Mouse (Mus musculus) C2C12 (cell line): ENCODE results near the gene Eif4g1. TPM values are rescaled to one million over a fixed set of nuclear protein-coding genes. Genes with fewer than 3 reads are reported as not detected.

ENCODE experiments used
- H3K27me3 ChIP-seq: one replicate; pipeline ENCODE4 v1.6.1; 2011; ENCODE audit not compliant: control insufficient read depth, insufficient read depth, insufficient read length
- H3K36me3 ChIP-seq: one replicate; pipeline ENCODE4 v1.6.1; 2011; ENCODE audit not compliant: control insufficient read depth, insufficient read depth
- H3K4me3 ChIP-seq: one replicate; pipeline ENCODE4 v1.5.1; 2011; ENCODE audit warnings: mild to moderate bottlenecking, control low read depth; ENCODE audit not compliant: poor library complexity, insufficient read depth, severe bottlenecking
- H3K79me2 ChIP-seq: one replicate; pipeline ENCODE4 v1.6.1; 2011; ENCODE audit not compliant: control insufficient read depth, insufficient read depth
- H3K79me3 ChIP-seq: one replicate; pipeline ENCODE4 v1.6.1; 2011; ENCODE audit warnings: low read depth, control low read depth
- H3ac ChIP-seq: one replicate; pipeline ENCODE3; 2011; ENCODE audit warnings: low read depth; ENCODE audit not compliant: control insufficient read depth, insufficient read length
- CEBPB ChIP-seq: IDR thresholded peaks from one replicate; pipeline ENCODE4 v1.6.1; 2011; ENCODE audit warnings: low read depth, mild to moderate bottlenecking, control low read depth, moderate library complexity
- CTCF ChIP-seq: IDR thresholded peaks from one replicate; pipeline ENCODE4 v1.5.1; 2011; ENCODE audit not compliant: control insufficient read depth, insufficient read depth, insufficient read length
- FOSL1 ChIP-seq: IDR thresholded peaks from one replicate; pipeline ENCODE4 v1.8.0; 2011; ENCODE audit warnings: mild to moderate bottlenecking, low read length; ENCODE audit not compliant: poor library complexity, insufficient read depth, severe bottlenecking
- MAX ChIP-seq: IDR thresholded peaks from one replicate; pipeline ENCODE4 v1.6.1; 2011; ENCODE audit warnings: mild to moderate bottlenecking, control low read depth
- MYOD1 ChIP-seq: IDR thresholded peaks from one replicate; pipeline ENCODE4 v1.6.1; 2011; ENCODE audit warnings: low read depth; ENCODE audit not compliant: control insufficient read depth, insufficient read length
- MYOG ChIP-seq: IDR thresholded peaks from one replicate; pipeline ENCODE4 v1.6.1; 2011; ENCODE audit not compliant: control insufficient read depth, insufficient read length; ENCODE audit errors: extremely low read depth
- USF1 ChIP-seq: IDR thresholded peaks from one replicate; pipeline ENCODE4 v1.6.1; 2011; ENCODE audit warnings: low read depth, mild to moderate bottlenecking, control low read depth, moderate library complexity
- polyA plus RNA-seq: library from polyadenylated mRNA; unstranded; fragments of >200 nt; fragmentation: generic; extraction: Trizol; gene quantifications from one replicate; pipeline ENCODE4 v1.2.1, GENCODE M21; 2012; ENCODE audit warnings: missing spikeins

Gene Eif4g1
- polyA plus RNA-seq, 1 experiment, result 342 TPM

GRCm38 (mm10) chr16:20730293-20730711 lies 62.2 kb downstream of the Eif4g1 start:
- Histone ChIP-seq H3ac (no peak overlapping the region), H3K27me3 (peaks cover 4% of the 10 kb centered on the region), H3K79me2 (no peaks in the 10 kb centered on the region), H3K79me3 (no peaks in the 10 kb centered on the region), H3K4me3 (no peak overlapping the region), H3K36me3 (no peaks in the 10 kb centered on the region)
- TF ChIP-seq FOSL1 (no peak), CEBPB (no peak), USF1 (no peak), CTCF (no peak), MYOG (no peak), MAX (no peak)

- Histone ChIP-seq H3ac (no peak overlapping the region), H3K4me3 (no peak overlapping the region), H3K36me3 (no peaks in the 10 kb centered on the region), H3K79me2 (no peaks in the 10 kb centered on the region), H3K27me3 (peaks cover 4% of the 10 kb centered on the region), H3K79me3 (no peaks in the 10 kb centered on the region)
- TF ChIP-seq FOSL1 (no peak), CTCF (no peak), USF1 (no peak), MAX (no peak), CEBPB (no peak), MYOD1 (no peak), MYOG (no peak)
These were observed 63.6 kb downstream of the Eif4g1 start for GRCm38 (mm10) chr16:20731688-20732087.

GRCm38 (mm10) chr16:20732251-20732924 lies 64.3 kb downstream of the Eif4g1 start:
- TF ChIP-seq CTCF (no peak), USF1 (no peak), MAX (no peak), MYOD1 (no peak), CEBPB (no peak), FOSL1 (no peak), MYOG (no peak)
- no peaks in the 10 kb centered on the region for H3K79me2 ChIP-seq
- no peaks in the 10 kb centered on the region for H3K79me3 ChIP-seq
- H3K27me3 ChIP-seq, result peaks cover 4% of the 10 kb centered on the region
- H3K36me3 ChIP-seq, result no peaks in the 10 kb centered on the region
- no peak overlapping the region for H3K4me3 ChIP-seq
- H3ac ChIP-seq, result peak overlapping the region; percentile 49

- Histone ChIP-seq H3K36me3 (no peaks in the 10 kb centered on the region), H3K79me2 (no peaks in the 10 kb centered on the region), H3K79me3 (no peaks in the 10 kb centered on the region), H3K4me3 (peak within 1 kb of the TSS; percentile 14), H3ac (peak within 1 kb of the TSS; percentile 49), H3K27me3 (peaks cover 4% of the 10 kb centered on the region)
- no peak for TF ChIP-seq MYOG
- TF ChIP-seq FOSL1, result no peak
- no peak for TF ChIP-seq CTCF
- no peak for TF ChIP-seq USF1
- no peak for TF ChIP-seq MYOD1
- TF ChIP-seq CEBPB, result no peak
- no peak for TF ChIP-seq MAX
These were observed 65.0 kb downstream of the Eif4g1 start, which contains the start of gene Chrd for GRCm38 (mm10) chr16:20732925-20733730. Gene Chrd (plus strand): TSS chr16:20733127.

- no peak for TF ChIP-seq MYOG
- TF ChIP-seq MYOD1, result no peak
- TF ChIP-seq USF1, result no peak
- no peak for TF ChIP-seq CEBPB
- TF ChIP-seq MAX, result no peak
- TF ChIP-seq CTCF, result no peak
- no peak for TF ChIP-seq FOSL1
- H3K79me3 ChIP-seq, result no peaks in the 10 kb centered on the region
- no peaks in the 10 kb centered on the region for H3K79me2 ChIP-seq
- no peaks in the 10 kb centered on the region for H3K36me3 ChIP-seq
- H3K4me3 ChIP-seq, result no peak within 1 kb of the TSS
- peak within 1 kb of the TSS; percentile 36 for H3ac ChIP-seq
- H3K27me3 ChIP-seq, result peaks cover 10% of the 10 kb centered on the region
These were observed 65.9 kb downstream of the Eif4g1 start, which contains the start of gene Thpo for GRCm38 (mm10) chr16:20733731-20734730. Gene Thpo (minus strand): TSS chr16:20734511.
